Mouse (Mus musculus): ENCODE data around the gene Arpp21.

The Arpp21 gene

GRCm38 (mm10) chr9:112177569-112177968 is 58.2 kb downstream of the Arpp21 start:
- DNase-seq, result no peak

- no peak for DNase-seq
Measured at GRCm38 (mm10) chr9:112176317-112176716, 59.4 kb downstream of the Arpp21 start.

- no peak for DNase-seq
Measured at GRCm38 (mm10) chr9:112174407-112175357, 61.1 kb downstream of the Arpp21 start.

- DNase-seq, result no peak
Measured at GRCm38 (mm10) chr9:112173778-112174177, 62.0 kb downstream of the Arpp21 start.

GRCm38 (mm10) chr9:112164677-112165076 is 71.1 kb downstream of the Arpp21 start:
- no peak for DNase-seq

- no peak for DNase-seq
Measured at GRCm38 (mm10) chr9:112160981-112161380, 74.8 kb downstream of the Arpp21 start.

GRCm38 (mm10) chr9:112153972-112154371 is 81.8 kb downstream of the Arpp21 start:
- DNase-seq, result no peak

- no peak for DNase-seq
Measured at GRCm38 (mm10) chr9:112152762-112153161, 83.0 kb downstream of the Arpp21 start.

- no peak for DNase-seq
Measured at GRCm38 (mm10) chr9:112151177-112151576, 84.6 kb downstream of the Arpp21 start.

GRCm38 (mm10) chr9:112140658-112141057 is 95.1 kb downstream of the Arpp21 start:
- no peak for DNase-seq

- no peak for DNase-seq
Measured at GRCm38 (mm10) chr9:112137820-112138219, 97.9 kb downstream of the Arpp21 start.

- peak in 1 of 2 experiments; percentile 21 for DNase-seq
Measured at GRCm38 (mm10) chr9:112130812-112131211, 104.9 kb downstream of the Arpp21 start.

GRCm38 (mm10) chr9:112124667-112125066 is 111.1 kb downstream of the Arpp21 start:
- peak in 1 of 2 experiments; percentile 35 for DNase-seq

- no peak for DNase-seq
Measured at GRCm38 (mm10) chr9:112124184-112124583, 111.6 kb downstream of the Arpp21 start.

- no peak for DNase-seq
Measured at GRCm38 (mm10) chr9:112123421-112123828, 112.3 kb downstream of the Arpp21 start.

GRCm38 (mm10) chr9:112119535-112119934 is 116.2 kb downstream of the Arpp21 start:
- DNase-seq, result no peak

GRCm38 (mm10) chr9:112119106-112119433 is 116.7 kb downstream of the Arpp21 start:
- no peak for DNase-seq

GRCm38 (mm10) chr9:112118411-112119105 is 117.2 kb downstream of the Arpp21 start:
- DNase-seq, result peak; percentile 73 to 79

- no peak for DNase-seq
Measured at GRCm38 (mm10) chr9:112117632-112118410, 117.9 kb downstream of the Arpp21 start.

GRCm38 (mm10) chr9:112111610-112112009 is 124.1 kb downstream of the Arpp21 start:
- no peak for DNase-seq

- DNase-seq, result no peak
Measured at GRCm38 (mm10) chr9:112102852-112103192, 132.9 kb downstream of the Arpp21 start.

GRCm38 (mm10) chr9:112102155-112102851 is 133.4 kb downstream of the Arpp21 start:
- DNase-seq, result peak; percentile 70 to 72
